Mouse (Mus musculus): ENCODE data around the gene Fam131b.

Gene Fam131b

GRCm38 (mm10) chr6:42328757-42329156 is 4.3 kb upstream of the Fam131b start:
- DNase-seq (ENCODE audit: low spot score in 2 of 2): no peak

GRCm38 (mm10) chr6:42326509-42326908 is 2.1 kb upstream of the Fam131b start:
- no peak for DNase-seq (ENCODE audit: low spot score in 2 of 2)

DNA sequence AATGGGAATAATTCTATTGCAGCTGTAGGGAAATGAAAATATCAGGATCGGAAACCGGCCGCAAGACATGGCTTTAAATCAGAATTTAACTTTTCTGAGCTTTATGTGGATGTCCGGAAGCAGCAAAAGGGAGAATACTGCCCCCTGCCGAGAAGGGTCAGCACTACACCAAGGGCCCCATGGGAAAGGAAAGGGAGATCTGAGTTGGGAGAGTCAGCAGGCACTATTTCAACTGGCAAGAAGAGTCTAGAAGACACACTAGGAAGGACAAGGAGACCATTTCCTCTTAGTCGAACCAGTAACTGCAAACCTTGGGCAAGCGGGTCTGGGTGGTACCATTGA is 796 bp upstream of the Fam131b start:
- peak; percentile 78 for DNase-seq (ENCODE audit: low spot score in 2 of 2)

GRCm38 (mm10) chr6:42324067-42324481 is 369 bp downstream of the Fam131b start:
- no peak for DNase-seq (ENCODE audit: low spot score in 2 of 2)

DNA sequence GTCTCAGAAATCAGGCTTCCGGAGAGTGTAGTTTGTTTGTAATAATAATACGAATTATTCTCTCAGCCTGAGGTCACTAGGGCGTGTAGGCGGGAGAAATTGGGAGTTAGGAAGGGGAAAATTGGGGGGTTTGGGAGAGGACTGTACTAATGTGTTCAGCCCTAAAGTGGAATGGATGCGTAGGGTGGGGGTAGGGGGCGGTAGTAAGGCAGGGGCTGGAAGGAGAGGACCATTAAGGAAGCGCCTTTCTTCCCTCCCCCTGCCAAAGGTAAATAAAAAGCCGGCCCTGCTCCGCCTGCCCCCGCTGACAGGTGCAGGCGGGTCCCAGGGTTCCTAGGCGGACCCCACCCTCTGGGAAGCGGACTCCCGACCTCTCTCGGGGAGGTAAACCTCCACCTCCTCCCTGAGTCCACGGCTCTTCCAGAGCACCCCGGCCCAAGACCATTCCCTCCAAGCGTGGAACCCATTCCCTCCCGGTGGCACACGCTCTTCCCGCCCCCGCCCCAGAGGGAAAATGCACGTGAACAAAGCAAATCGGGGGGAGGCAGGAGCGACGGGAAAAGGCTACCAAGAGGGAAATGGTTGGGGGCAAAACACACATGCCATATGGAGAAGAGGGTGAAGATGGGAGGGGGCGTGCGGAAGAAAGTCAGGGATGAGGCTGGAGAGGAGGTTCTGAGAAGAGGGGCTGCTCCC is 924 bp downstream of the Fam131b start:
- DNase-seq (ENCODE audit: low spot score in 2 of 2): no peak

- DNase-seq (ENCODE audit: low spot score in 2 of 2): no peak
Measured at GRCm38 (mm10) chr6:42318293-42318692, 6.2 kb downstream of the Fam131b start.

DNA sequence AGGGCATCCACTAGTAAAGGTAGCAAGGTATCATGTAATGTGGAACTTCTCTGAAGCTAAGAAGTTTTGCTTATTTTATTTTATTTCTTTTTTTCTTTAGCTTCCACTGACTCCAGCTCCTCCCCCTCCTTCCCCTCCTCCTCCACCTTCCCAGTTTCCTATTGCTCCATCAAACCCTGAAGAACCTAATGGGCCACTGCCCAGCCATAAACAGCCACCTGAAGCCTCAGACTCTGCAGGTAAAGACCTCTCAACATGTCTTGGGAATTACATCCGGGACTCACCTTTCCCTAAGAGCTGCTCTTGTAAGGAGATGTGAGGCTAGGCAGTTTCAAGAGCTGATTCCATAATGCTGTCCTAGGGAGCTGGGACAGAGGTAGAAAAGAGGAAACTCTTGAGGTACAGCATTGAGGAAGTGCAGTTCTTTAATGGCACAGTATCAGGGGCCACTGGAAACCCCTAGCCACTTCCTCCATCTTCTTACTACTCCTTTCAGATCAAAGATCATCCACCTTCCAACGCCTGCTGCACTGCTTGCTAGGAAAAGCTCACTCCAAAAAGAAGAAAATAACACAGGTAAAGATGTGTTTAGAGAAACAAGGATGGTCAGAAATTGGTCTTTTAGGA is 13.9 kb downstream of the Fam131b start:
- no peak for DNase-seq (ENCODE audit: low spot score in 2 of 2)

- no peak for DNase-seq (ENCODE audit: low spot score in 2 of 2)
Measured at GRCm38 (mm10) chr6:42309816-42310378, 14.5 kb downstream of the Fam131b start.

DNA sequence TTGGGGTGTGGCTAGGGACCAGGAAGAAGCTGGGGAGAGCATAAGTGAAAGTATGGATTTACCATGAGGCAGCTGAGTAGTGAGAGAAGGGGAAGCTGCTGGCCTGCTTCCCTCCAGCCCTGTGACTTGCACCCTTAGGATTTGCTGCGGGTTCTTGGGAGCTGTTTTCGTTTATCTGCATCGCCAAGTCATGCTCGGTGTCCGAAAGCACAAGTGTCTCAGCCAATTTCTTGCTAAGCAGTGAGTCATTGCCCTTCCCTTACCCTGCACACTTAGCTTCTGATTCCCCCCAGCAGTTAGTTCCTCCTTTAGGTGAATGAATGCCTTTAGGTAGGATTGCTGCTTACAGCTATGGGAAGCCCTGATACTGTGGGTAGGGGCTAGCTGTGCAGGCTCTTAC is 25.1 kb downstream of the Fam131b start:
- no peak for DNase-seq (ENCODE audit: low spot score in 2 of 2)

DNA sequence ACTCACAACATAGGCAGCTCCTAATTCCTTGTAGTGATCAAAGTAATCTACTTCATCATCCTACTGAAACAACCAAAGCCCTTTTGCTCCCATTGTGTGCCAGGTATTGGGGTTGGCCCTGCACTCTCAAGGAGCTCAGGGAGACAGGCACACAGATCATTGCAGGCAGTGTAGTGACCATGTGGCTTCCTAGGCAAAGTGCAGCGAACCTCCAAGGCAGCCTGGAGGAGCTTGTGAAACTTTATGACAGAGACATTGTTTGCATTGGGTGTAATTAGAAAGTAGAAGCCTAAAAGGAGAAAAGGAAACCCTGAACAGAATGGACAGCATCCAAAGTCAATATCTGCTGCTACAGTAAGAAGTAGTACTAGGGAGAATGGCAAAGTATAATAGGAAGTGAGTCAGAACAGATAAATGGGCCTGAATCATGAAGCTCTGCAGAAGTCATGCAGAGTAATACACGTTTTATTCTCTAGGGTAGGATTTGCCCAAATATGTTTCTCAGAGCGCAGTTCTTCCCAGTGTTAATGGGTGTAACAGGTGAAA is 28.8 kb downstream of the Fam131b start:
- DNase-seq (ENCODE audit: low spot score in 2 of 2): no peak

DNA sequence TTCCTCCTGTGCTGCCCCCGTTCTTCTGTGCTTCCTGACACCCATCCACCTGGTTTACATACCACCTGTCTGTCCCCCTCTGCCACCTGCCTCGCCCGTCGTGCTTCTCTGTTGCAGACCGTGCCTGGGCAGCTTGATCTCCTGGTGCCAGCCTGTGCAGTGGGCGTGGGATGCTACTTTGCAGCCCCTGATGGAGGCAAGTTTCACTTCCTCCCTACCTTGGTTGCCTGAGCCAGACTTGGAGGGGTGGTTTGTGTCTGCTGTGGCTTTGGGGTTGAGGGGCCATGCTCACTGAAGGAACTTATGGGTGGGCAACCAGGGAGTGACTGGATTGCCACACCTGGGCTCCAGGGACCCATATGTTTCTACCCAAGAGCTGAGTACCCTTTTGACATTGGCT is 31.1 kb downstream of the Fam131b start:
- no peak for DNase-seq (ENCODE audit: low spot score in 2 of 2)

- DNase-seq (ENCODE audit: low spot score in 2 of 2): no peak
Measured at GRCm38 (mm10) chr6:42287562-42287961, 36.9 kb downstream of the Fam131b start.

- DNase-seq (ENCODE audit: low spot score in 2 of 2): no peak
Measured at GRCm38 (mm10) chr6:42286448-42286847, 38.0 kb downstream of the Fam131b start, which contains the start of gene Clcn1. Clcn1 (plus strand) TSS chr6:42286685.

DNA sequence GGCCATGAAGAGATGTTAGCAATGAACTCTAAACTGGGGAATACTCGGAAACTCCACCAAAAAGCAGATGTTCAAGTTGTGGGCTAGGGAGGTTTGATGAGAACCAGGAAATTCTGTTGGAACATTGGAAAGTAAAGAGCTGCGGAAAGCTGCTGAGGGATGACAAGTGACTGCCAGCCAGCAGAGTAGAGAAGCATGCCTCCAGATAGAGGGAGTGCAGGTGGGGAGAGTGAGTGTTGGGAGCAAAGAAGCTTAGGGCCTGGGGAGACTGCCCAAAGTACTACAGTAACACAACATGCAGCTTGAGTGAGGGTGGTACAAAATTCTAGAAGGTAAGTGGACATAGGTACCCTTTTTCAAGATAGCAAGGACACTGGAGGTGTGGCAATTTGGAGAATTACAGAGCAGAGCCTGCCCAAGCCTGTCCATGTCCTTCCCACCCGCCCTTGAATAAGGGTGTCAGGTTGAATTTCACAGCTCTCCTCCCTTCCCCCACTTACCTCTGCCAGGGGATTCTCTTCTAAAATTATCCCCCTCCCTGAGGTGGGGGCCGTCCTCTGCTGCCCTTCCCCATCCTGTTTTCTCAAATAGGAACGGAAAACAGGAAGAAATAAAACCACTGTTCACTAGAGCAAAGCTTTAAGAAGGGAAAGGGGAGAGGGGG is 41.4 kb downstream of the Fam131b start:
- no peak for DNase-seq (ENCODE audit: low spot score in 2 of 2)

DNA sequence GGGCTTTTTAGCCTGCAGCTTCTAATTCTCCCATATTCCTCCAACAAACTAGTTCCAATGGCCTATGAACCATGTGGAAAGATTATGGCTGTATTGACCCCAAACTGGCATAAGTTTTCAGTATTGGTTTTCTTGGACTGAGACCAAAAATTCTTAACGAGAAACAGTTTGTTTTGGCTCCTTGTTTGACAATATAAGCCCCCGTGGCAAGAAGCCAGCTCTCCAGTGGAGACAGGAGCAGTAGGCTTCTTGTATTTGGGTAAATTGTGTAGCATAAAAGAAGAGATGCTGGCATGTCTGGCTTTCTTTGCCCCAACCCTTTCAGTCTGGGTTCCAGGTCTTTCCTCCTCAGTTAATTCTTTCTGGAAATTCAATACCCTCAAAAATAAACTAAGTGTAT is 48.3 kb downstream of the Fam131b start:
- no peak for DNase-seq (ENCODE audit: low spot score in 2 of 2)

- no peak for DNase-seq (ENCODE audit: low spot score in 2 of 2)
Measured at GRCm38 (mm10) chr6:42270817-42271216, 53.6 kb downstream of the Fam131b start.

DNA sequence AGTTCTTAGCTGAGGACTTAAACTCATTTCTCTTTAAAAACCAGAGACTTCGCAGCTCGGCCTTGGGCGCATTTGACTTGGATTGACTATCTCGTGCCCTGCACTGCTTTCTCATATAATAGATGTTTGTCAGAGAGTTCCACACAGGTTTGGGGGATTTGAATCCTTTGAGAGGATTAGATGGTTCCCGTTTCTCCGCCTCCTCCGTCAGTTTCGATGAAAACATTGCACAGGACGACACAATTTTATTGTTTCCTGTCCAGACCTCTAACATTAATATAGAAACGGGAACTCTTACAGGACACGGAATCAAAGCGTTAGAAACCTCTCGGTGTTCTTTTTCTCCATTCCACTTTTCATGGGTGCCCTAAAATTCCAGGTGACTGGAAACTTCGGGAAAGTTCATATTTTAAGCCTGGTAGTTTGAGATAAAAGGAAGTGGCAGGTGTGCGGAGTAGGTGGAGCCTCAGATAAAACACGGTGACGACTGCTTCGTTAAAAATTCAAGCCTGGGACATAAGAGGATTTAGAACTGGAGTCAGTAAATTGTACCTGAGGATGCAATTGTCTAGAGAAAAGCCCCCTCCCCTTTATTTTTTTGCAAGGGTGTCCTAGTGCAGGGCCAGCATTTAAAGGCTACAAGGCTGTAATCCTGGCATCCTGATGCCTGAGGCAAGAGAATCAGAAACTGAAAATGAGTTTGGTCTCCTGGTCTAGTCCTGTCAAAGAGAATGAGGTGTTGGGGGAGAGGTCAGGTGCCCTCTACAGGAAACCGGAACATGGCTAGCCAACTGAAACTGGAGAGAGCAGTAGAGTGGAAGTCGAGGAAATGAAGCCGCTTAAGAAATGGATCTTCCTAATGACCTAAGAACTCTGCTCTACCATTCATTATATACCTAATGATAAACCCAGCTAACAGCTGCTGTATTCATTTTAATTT is 58.8 kb downstream of the Fam131b start:
- no peak for DNase-seq (ENCODE audit: low spot score in 2 of 2)
